Mouse (Mus musculus): ENCODE data around the gene Gm20388. TPM values are rescaled to one million over a fixed set of nuclear protein-coding genes. Genes with fewer than 3 reads are reported as not detected.

Gm20388 gene
- polyA plus RNA-seq, 1 experiment from 2014 or later = 4.4 TPM

DNA sequence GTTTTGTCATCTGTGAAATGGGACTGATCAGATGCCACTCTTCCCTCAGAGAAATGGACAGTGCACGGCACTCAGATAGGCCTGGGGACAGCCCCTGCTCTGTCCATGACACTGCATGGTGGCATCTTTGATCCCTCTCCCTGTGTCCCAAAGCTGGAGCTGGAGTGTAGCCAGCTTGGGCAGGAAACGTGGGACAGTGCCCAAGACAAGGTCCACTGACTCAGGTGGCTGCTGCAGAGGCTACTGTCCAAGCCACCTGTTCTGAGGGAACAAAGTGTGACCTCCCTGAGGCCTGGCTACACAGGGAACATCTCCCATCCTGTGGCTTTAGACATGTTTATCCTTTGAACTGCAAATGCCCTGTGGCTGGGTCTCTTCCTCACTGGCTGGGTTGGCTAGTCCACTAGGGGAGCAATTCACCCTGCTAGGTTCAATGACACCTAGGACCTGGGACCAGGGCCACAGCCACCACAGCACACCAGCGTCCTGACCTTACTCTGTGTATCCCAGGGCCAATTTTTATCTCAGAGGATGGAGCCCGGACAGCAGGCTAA is 271.3 kb downstream of the Gm20388 start:
- WGBS = 74% methylated on average over 4 of the region's 4 CpGs
- Histone ChIP-seq H3K4me1 (replicated peaks) (peaks cover 60% of the 10 kb centered on the region), H3K9me3 (no peaks in the 10 kb centered on the region)

DNA sequence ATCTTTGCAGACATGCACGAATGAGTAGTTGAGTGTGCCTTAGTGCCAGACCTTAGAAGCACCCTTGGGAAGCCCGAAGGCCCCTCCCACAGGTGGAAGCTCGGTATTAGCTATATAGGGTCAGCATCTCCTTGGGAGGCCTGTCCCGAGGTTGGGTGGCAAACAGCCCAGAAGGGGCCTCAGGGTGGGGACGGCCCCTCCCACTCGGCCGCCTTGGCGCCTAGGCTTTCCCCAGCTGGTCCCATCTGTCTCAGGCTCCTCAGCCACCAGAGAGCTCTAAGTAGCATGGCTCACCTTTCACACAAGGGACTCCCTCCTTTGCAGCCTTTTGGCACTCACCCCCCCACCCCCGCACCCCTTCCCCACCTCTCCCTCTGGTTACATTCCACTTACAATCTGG is 273.7 kb downstream of the Gm20388 start:
- Histone ChIP-seq H3K4me1 (replicated peaks) (peaks cover 41% of the 10 kb centered on the region), H3K27ac (peak overlapping the region; percentile 79; the same call in 1 of the 2 replicates), H3K9ac (replicated peaks) (no peak overlapping the region), H3K4me2 (replicated peaks) (no peak overlapping the region), H3K27me3 (peaks cover 3% of the 10 kb centered on the region; the same call in 1 of the 2 replicates), H3K36me3 (no peaks in the 10 kb centered on the region), H3K4me3 (replicated peaks) (no peak overlapping the region), H3K9me3 (no peaks in the 10 kb centered on the region)
- 39% methylated on average over 9 of the region's 9 CpGs for WGBS
- no peak for ATAC-seq

More for the DNA sequence above, 271.3 kb downstream of the Gm20388 start:
- ATAC-seq = no peak
- no peak overlapping the region for H3K9ac ChIP-seq (replicated peaks)
- peaks cover 7% of the 10 kb centered on the region; the same call in 1 of the 2 replicates for H3K27me3 ChIP-seq
- no peaks in the 10 kb centered on the region for H3K36me3 ChIP-seq
- H3K27ac ChIP-seq = no peak overlapping the region
- no peak overlapping the region for H3K4me3 ChIP-seq (replicated peaks)
- no peak overlapping the region for H3K4me2 ChIP-seq (replicated peaks)

DNA sequence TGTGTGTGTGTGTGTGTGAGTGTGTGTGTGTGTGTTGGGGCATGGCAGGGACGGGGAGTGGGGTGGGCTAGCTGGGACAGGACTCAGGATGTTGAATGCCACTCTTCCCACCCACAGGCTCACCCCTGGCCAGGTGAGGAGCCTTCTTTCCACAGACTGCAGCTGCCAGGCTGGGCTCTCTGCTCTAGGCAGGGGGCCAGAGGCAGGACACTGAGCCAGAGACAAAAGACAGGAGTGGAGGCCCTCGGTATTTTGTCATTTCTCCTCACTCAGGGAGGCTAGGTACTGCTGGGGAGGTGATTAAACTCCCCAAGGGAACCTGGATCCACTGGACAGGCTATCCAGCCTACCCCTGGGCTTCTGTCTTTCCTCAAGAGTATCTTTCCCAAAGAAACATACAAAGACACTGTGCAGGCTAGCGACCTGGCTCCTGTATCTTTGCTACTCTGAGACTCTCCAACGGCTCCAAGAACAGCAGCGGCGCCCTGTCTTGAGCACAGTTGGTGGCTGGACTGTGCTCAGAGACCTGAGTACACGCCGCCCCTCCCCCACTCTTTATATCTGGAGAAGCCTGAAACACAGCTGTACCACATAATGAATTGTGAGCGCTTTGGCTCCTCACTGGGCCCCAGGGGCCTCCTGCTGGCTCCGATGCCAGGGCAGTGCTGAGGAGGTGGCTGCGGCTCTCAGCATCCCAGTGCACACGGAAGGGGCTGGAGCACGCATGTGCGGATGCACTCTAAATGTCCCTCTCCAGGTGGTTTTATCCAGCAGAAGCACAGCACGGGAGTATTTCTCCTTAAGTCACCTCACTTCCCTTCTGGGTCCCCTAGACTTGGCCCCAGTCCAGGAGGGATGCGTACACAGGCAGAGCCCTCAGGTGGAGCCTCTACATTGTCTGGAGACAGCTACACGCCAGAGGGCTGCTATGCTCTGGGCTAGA is 274.5 kb downstream of the Gm20388 start:
- peak overlapping the region; percentile 30 for H3K4me2 ChIP-seq (replicated peaks)
- peak; percentile 71 for ATAC-seq
- WGBS = 25% methylated on average over 17 of the region's 17 CpGs
- no peaks in the 10 kb centered on the region for H3K36me3 ChIP-seq
- peaks cover 3% of the 10 kb centered on the region; the same call in 1 of the 2 replicates for H3K27me3 ChIP-seq
- H3K4me3 ChIP-seq (replicated peaks) = no peak overlapping the region
- peaks cover 39% of the 10 kb centered on the region for H3K4me1 ChIP-seq (replicated peaks)
- no peaks in the 10 kb centered on the region for H3K9me3 ChIP-seq
- H3K27ac ChIP-seq = peak overlapping the region; percentile 79
- peak overlapping the region; percentile 32; the same call in 1 of the 2 replicates for H3K9ac ChIP-seq (replicated peaks)

DNA sequence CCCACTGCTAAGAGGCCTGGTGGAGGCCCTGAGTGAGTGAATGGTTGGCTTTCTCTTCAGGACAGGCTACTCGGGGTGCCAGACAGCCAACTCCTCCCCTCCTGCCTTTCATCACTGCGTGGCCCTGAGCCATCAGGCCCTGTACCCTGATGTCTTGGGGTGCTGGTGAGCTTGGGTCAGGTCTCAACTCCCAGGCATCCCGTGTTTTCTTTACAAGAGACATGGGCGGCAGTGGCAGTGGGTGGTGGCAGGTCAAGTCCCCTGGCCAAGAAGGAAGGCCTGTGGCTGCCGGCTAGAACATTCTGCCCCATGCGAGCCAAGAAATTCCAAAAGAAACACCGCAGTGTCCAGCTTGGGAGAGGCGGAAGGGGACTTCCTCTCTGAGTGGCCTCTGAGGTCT is 275.8 kb downstream of the Gm20388 start:
- no peak overlapping the region; the same call in 1 of the 2 replicates for H3K27ac ChIP-seq
- 65% methylated on average over 8 of the region's 8 CpGs for WGBS
- no peak overlapping the region for H3K9ac ChIP-seq (replicated peaks)

DNA sequence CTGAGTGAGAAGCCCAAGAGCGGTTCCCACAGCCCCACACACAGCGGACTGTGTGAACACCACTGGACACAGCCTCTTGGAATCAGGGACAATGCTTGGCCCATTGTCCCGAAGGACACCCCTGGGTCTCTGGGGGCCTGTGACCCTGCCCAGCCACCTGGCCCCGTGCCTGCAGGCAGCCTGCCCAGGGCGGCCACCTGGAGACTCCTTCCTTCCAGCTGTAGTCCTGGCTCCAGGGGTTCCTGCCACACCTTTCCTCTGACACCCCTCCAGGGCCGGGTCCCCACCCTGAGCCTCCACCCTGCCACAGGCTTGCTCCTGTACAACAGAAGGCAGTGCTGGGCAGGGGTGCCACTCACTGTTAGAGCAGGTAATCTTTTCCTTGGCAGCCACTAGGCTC is 277.9 kb downstream of the Gm20388 start:
- Histone ChIP-seq H3K9ac (replicated peaks) (no peak overlapping the region), H3K4me3 (replicated peaks) (no peak overlapping the region), H3K4me1 (replicated peaks) (peaks cover 44% of the 10 kb centered on the region), H3K4me2 (replicated peaks) (no peak overlapping the region), H3K27ac (no peak overlapping the region), H3K9me3 (no peaks in the 10 kb centered on the region), H3K36me3 (no peaks in the 10 kb centered on the region), H3K27me3 (no peaks in the 10 kb centered on the region)
- no peak for ATAC-seq
- WGBS = 82% methylated on average over 6 of the region's 6 CpGs

More for the DNA sequence above, 275.8 kb downstream of the Gm20388 start:
- Histone ChIP-seq H3K4me3 (replicated peaks) (no peak overlapping the region), H3K36me3 (no peaks in the 10 kb centered on the region), H3K4me2 (replicated peaks) (no peak overlapping the region), H3K4me1 (replicated peaks) (peaks cover 44% of the 10 kb centered on the region), H3K9me3 (no peaks in the 10 kb centered on the region), H3K27me3 (peaks cover 3% of the 10 kb centered on the region; the same call in 1 of the 2 replicates)
- ATAC-seq = no peak

DNA sequence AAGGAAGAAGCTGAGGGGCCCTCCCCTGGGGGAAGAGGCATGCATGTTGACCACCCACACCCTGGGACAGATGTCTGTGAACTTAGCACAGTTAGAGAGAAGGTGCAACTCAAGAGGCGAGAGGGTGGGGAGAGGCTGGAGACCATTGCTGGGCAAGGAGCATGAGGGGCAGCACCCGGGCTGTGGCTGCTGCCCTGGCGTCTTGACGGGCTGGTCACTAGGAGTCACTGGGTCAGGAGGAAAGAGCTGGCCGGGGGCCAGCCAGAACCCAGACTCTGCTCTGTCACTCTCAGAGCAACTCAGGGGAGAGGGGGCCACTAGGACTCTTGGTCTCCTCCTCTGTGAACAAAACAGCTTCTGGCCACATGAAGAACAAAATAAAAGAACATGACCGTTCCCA is 278.8 kb downstream of the Gm20388 start:
- Histone ChIP-seq H3K27ac (no peak overlapping the region), H3K4me1 (replicated peaks) (peaks cover 40% of the 10 kb centered on the region), H3K27me3 (no peaks in the 10 kb centered on the region), H3K36me3 (no peaks in the 10 kb centered on the region), H3K4me3 (replicated peaks) (no peak overlapping the region), H3K4me2 (replicated peaks) (no peak overlapping the region), H3K9ac (replicated peaks) (no peak overlapping the region), H3K9me3 (no peaks in the 10 kb centered on the region)
- 83% methylated on average over 6 of the region's 6 CpGs for WGBS
- ATAC-seq = no peak

DNA sequence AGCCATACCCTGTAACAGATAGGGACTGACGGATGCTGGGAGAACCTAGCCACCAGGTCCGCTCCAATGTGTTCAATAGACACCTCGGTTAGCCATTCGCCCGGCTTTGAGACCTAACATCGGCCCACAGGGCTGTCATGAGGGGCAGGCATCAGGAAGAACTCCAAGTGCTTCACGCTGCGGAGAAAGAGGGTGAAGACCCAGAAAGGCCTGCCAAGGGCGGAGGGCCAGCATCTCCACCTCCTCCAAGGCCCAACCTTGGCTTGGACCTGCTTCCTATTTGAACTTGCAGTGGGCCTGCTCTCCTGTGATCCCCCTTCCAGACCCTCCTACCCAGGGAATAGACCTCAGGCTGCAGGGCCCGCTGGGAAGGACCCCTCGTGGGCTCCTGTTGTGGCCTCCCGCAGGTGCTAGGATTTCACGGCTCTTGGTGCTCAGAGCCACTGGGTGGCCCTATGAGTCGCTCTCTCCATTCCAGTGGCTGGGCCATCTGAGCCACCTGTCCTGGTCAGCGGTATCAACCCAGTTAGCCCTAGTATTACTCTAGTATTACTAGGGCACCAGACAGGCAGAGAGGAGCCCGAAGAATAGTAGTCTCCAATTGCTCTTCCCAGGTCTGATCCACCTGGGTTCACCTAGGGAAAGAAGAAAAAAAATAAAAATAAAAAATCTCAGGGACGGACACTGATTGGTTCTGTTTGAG is 279.6 kb downstream of the Gm20388 start:
- Histone ChIP-seq H3K27ac (0 out of 2 replicates have a peak overlapping the region, but pooled peaks have one; percentile 25), H3K4me2 (replicated peaks) (no peak overlapping the region), H3K4me1 (replicated peaks) (peaks cover 31% of the 10 kb centered on the region), H3K9ac (replicated peaks) (no peak overlapping the region), H3K9me3 (no peaks in the 10 kb centered on the region), H3K4me3 (replicated peaks) (no peak overlapping the region), H3K27me3 (no peaks in the 10 kb centered on the region), H3K36me3 (no peaks in the 10 kb centered on the region)
- 0 out of 2 replicates have a peak, but pooled peaks have one; percentile 15 for ATAC-seq
- 79% methylated on average over 17 of the region's 17 CpGs for WGBS

DNA sequence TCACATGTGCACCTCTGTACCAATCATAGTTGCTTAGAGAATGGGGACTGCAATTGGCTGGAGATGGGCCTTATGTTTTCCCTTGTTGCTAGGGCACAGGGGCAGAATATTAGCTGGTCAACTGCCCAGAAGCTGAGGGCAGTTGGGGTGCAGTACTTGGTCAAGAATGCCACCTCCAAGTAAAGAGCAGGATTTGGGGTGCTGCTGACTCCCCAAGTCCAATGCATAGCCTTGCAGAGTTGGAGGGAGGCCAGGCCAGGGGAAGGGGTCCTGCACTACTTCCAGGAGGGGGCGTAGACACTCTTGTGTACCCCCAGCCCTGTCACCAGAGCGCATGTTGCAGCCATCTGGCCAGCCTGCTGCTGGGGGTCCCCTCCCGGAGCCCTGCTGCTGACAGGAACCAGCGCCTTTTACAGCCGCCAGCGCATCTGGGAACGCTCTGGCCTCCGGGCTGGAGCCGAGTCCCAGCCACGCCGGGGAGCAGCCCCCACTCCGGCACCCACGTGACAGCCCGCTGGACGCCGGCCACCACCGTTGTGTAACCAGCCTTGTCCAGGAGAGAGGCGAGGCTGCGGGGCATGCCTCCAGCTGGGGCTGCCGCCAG is 280.3 kb downstream of the Gm20388 start:
- H3K9ac ChIP-seq (replicated peaks) = peak overlapping the region; percentile 36; the same call in 1 of the 2 replicates
- peak; percentile 78 for ATAC-seq
- H3K27ac ChIP-seq = peak overlapping the region; percentile 79
- H3K4me2 ChIP-seq (replicated peaks) = peak overlapping the region; percentile 48
- 42% methylated on average over 20 of the region's 20 CpGs for WGBS
- H3K4me3 ChIP-seq (replicated peaks) = peak overlapping the region; percentile 15; the same call in 1 of the 2 replicates
- H3K4me1 ChIP-seq (replicated peaks) = peaks cover 25% of the 10 kb centered on the region
- H3K27me3 ChIP-seq = no peaks in the 10 kb centered on the region
- H3K9me3 ChIP-seq = no peaks in the 10 kb centered on the region
- H3K36me3 ChIP-seq = no peaks in the 10 kb centered on the region

DNA sequence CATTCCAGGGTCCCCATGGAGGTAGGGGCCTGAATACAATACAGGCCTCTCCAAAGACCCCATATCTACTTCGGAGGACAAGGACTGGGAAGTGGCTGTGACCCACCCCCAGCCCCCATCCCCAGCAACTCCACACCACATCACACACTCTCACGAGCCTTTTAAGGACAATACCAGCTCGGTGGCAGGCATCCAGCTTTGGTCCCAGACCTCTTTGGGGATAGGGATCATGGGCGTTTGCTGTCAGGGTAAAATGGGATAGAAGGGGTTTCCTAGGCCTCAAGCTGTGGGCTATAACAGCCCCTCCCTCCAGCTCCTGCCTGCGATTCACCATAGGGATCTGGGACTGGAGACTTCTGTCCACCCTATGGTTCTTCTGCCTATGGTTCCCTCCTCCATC is 281.0 kb downstream of the Gm20388 start:
- no peak; the same call in 1 of the 2 replicates for ATAC-seq
- Histone ChIP-seq H3K27ac (peak overlapping the region; percentile 79), H3K4me3 (replicated peaks) (no peak overlapping the region), H3K27me3 (no peaks in the 10 kb centered on the region), H3K4me2 (replicated peaks) (no peak overlapping the region; the same call in 1 of the 2 replicates), H3K9me3 (no peaks in the 10 kb centered on the region), H3K4me1 (replicated peaks) (peaks cover 18% of the 10 kb centered on the region), H3K9ac (replicated peaks) (no peak overlapping the region), H3K36me3 (no peaks in the 10 kb centered on the region)
- WGBS = 71% methylated on average over 5 of the region's 5 CpGs

DNA sequence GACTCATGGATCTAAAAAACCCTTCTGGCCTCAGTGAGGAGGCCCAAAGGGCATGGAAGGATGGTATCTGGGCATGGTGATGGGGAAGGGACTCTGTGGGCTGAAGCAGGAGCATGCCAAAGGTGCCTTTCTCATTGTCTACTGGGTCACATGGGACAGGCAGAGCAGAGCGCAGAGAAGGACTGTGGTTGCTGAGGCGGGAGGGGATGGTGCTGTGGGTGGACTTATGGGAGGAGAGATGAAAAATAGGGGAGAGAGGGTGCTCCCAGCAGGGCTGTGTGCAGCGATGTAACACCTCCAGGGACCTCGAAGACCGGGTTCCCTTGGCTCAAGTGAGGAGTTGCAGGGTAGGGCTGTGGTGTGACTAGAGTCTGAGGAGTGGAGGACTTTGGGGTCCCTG is 281.5 kb downstream of the Gm20388 start:
- peaks cover 13% of the 10 kb centered on the region for H3K4me1 ChIP-seq (replicated peaks)
- H3K9ac ChIP-seq (replicated peaks) = no peak overlapping the region
- no peak overlapping the region for H3K4me2 ChIP-seq (replicated peaks)
- H3K27ac ChIP-seq = 0 out of 2 replicates have a peak overlapping the region, but pooled peaks have one; percentile 79
- ATAC-seq = no peak
- 95% methylated on average over 5 of the region's 5 CpGs for WGBS
- H3K36me3 ChIP-seq = no peaks in the 10 kb centered on the region
- H3K9me3 ChIP-seq = no peaks in the 10 kb centered on the region
- H3K4me3 ChIP-seq (replicated peaks) = no peak overlapping the region
- H3K27me3 ChIP-seq = no peaks in the 10 kb centered on the region

DNA sequence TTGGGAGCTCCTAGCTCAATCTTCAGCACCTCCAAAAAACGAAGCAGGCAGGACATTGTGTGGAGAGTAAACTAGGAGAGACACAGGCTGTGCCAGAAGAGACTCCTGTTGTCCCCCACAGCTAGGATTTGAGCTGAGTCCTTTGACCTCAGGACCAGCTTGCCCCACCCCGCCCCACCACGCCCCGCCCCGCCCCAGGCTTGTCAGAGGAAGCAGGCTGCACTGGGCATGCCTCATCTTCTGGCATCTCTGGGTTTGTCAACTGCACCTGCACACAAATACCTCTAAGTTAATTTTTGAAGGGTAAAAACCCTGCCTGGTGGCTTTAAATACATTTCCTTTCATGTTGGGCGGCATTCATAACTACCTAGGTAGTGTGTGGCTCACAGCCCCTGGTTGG is 290.7 kb downstream of the Gm20388 start:
- Histone ChIP-seq H3K27me3 (no peaks in the 10 kb centered on the region), H3K4me2 (replicated peaks) (no peak overlapping the region), H3K27ac (no peak overlapping the region), H3K4me1 (replicated peaks) (no peaks in the 10 kb centered on the region), H3K4me3 (replicated peaks) (no peak overlapping the region), H3K9me3 (no peaks in the 10 kb centered on the region; the same call in 1 of the 2 replicates), H3K9ac (replicated peaks) (no peak overlapping the region), H3K36me3 (no peaks in the 10 kb centered on the region)
- ATAC-seq = no peak
- 93% methylated on average over 6 of the region's 6 CpGs for WGBS

All from midbrain, embryonic 13.5 days (tissue).